Mouse (Mus musculus): ENCODE measurements around the gene Skap1.

Skap1 gene

GRCm38 (mm10) chr11:96576491-96577427, 112.4 kb downstream of the Skap1 start:
- peak; percentile 61 for DNase-seq

- peak; percentile 71 for DNase-seq
These were observed 114.3 kb downstream of the Skap1 start for GRCm38 (mm10) chr11:96578551-96579283.

GRCm38 (mm10) chr11:96581604-96582384, 117.4 kb downstream of the Skap1 start:
- DNase-seq = peak; percentile 75

GRCm38 (mm10) chr11:96582595-96582994, 118.2 kb downstream of the Skap1 start:
- DNase-seq = peak; percentile 77

GRCm38 (mm10) chr11:96589828-96590227, 125.4 kb downstream of the Skap1 start:
- DNase-seq = peak; percentile 10

GRCm38 (mm10) chr11:96595890-96596289, 131.5 kb downstream of the Skap1 start:
- DNase-seq = peak; percentile 54

- no peak for DNase-seq
These were observed 131.9 kb downstream of the Skap1 start for GRCm38 (mm10) chr11:96596301-96596700.

GRCm38 (mm10) chr11:96602806-96603205, 138.4 kb downstream of the Skap1 start:
- peak; percentile 15 for DNase-seq

- peak; percentile 85 for DNase-seq
These were observed 139.9 kb downstream of the Skap1 start for GRCm38 (mm10) chr11:96604306-96604705.

GRCm38 (mm10) chr11:96604751-96605450, 140.5 kb downstream of the Skap1 start:
- DNase-seq = peak; percentile 71

GRCm38 (mm10) chr11:96605516-96605915, 141.1 kb downstream of the Skap1 start:
- DNase-seq = peak; percentile 56

GRCm38 (mm10) chr11:96612596-96612995, 148.2 kb downstream of the Skap1 start:
- DNase-seq = peak; percentile 71

GRCm38 (mm10) chr11:96616792-96617191, 152.4 kb downstream of the Skap1 start:
- DNase-seq = peak; percentile 95

GRCm38 (mm10) chr11:96618789-96619445, 154.5 kb downstream of the Skap1 start:
- DNase-seq = peak; percentile 64

- DNase-seq = peak; percentile 73
These were observed 155.2 kb downstream of the Skap1 start for GRCm38 (mm10) chr11:96619576-96619975.

- peak; percentile 58 for DNase-seq
These were observed 155.6 kb downstream of the Skap1 start for GRCm38 (mm10) chr11:96620006-96620405.

- peak; percentile 86 for DNase-seq
These were observed 156.3 kb downstream of the Skap1 start for GRCm38 (mm10) chr11:96620660-96621059.

- peak; percentile 90 for DNase-seq
These were observed 156.8 kb downstream of the Skap1 start for GRCm38 (mm10) chr11:96621167-96621566.

GRCm38 (mm10) chr11:96622782-96623181, 158.4 kb downstream of the Skap1 start:
- peak; percentile 89 for DNase-seq

- DNase-seq = peak; percentile 62
These were observed 160.0 kb downstream of the Skap1 start for GRCm38 (mm10) chr11:96624436-96624835.

GRCm38 (mm10) chr11:96629775-96630174, 165.4 kb downstream of the Skap1 start:
- DNase-seq = peak; percentile 74

- DNase-seq = peak; percentile 94
These were observed 167.1 kb downstream of the Skap1 start for GRCm38 (mm10) chr11:96631521-96631920.
